ENCODE assay signal across 9 mouse cellular contexts in the genomic region with DNA sequence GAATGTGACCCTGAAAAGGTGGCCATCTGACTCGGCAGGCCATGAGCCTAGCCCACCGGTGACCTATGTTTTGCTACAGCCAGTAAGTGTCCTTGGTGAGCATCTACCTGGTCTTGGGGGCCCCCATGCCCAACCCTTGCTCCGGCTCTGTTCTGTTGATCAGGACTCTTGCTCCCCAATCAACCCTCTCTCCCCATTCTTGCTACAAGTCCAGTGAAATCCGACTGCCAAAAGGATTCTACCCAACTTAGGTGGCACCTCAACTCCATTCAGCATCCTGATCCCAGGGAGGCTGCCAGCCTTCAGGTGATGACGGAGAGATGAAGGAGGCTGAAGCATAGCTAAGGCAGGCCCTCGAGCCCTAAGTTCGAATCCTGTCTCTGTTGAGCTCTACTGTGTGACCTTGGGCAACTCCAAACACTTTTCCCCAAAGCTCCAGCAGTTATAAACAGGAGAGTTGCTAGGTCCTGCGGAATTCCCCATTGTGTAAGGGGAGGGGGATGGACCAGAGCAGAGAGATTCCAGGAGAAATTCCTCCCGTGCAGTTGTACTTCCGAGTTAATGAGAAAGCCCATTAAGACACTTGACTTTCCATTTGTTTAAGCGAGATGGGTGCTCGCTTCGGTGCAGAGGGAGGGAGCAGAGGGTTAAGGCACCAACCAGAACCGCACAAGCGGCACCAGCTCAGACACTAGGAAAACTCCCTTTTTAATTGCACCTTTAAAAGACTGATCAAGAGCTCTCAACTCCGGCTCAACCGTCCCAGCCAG. TPM values are rescaled to one million over a fixed set of nuclear protein-coding genes. Genes with fewer than 3 reads are reported as not detected.
DNase-seq lines count a peak whose midpoint lies in the region; ATAC-seq and TF ChIP-seq lines count a peak whose summit lies in the region.
"Had no signal": no experiment of that assay in that cellular context is flagged by ENCODE, and none has a peak within 500 bp of the region (broad histone marks: within the 10 kb centered on the region; RNA-seq: fewer than 3 reads in every experiment).

No protein-coding gene starts in this region.

- peak overlapping the region; percentile 91 for H3K4me2 ChIP-seq in heart, embryonic 16.5 days (ENCODE audit: low read depth, low read length)
- H3K4me2 ChIP-seq in forebrain, embryonic 11.5 days (ENCODE audit: low read depth, low read length, severe bottlenecking) = 0 out of 2 replicates have a peak overlapping the region, but pooled peaks have one; percentile 8
- H3K4me2 ChIP-seq in limb, embryonic 14.5 days (replicated peaks; ENCODE audit: low read depth, low read length, severe bottlenecking) = peak overlapping the region; percentile 96

- H3K9ac ChIP-seq in heart, embryonic 16.5 days (ENCODE audit: low read length) = peak overlapping the region; percentile 47
- H3K9ac ChIP-seq in forebrain, embryonic 11.5 days (ENCODE audit: low read length) = no peak overlapping the region
- no peak overlapping the region for H3K9ac ChIP-seq in limb, embryonic 14.5 days (ENCODE audit: low read depth, low read length, severe bottlenecking)

- 44% methylated on average over 17 of the region's 17 CpGs for WGBS in heart, embryonic 16.5 days
- WGBS in forebrain, embryonic 11.5 days = 42% methylated on average over 17 of the region's 17 CpGs
- WGBS in limb, embryonic 14.5 days = 37% methylated on average over 17 of the region's 17 CpGs

- intact Hi-C loops in heart, postnatal 14 days (cut with DNase I) = no loop called here

- no peak for TF ChIP-seq POLR2A in limb, embryonic 14.5 days (IDR thresholded peaks at IDR 0.05; ENCODE audit: borderline replicate concordance, extremely low read depth, insufficient read depth, insufficient read length)

- ATAC-seq in heart, embryonic 16.5 days (replicated peaks; ENCODE audit: extremely low read depth, insufficient read depth, low FRiP score) = no peak
- no peak for ATAC-seq in forebrain, embryonic 11.5 days (replicated peaks; ENCODE audit: low FRiP score)
- no peak for ATAC-seq in limb, embryonic 14.5 days (ENCODE audit: low FRiP score, low read depth)

- H3K27ac ChIP-seq in heart, embryonic 16.5 days (ENCODE audit: low read length) = 0 out of 2 replicates have a peak overlapping the region, but pooled peaks have one; percentile 14
- no peak overlapping the region for H3K27ac ChIP-seq in forebrain, embryonic 11.5 days (ENCODE audit: low read depth, low read length)
- H3K27ac ChIP-seq in limb, embryonic 14.5 days (replicated peaks; ENCODE audit: low read depth, low read length) = no peak overlapping the region

- H3K9me3 ChIP-seq in heart, embryonic 16.5 days (replicated peaks; ENCODE audit: control insufficient read depth, low read length) = no peaks in the 10 kb centered on the region
- H3K9me3 ChIP-seq in forebrain, embryonic 11.5 days (ENCODE audit: control insufficient read depth, low read length) = no peaks in the 10 kb centered on the region
- no peaks in the 10 kb centered on the region for H3K9me3 ChIP-seq in limb, embryonic 14.5 days (ENCODE audit: control insufficient read depth, low read length)

- H3K4me1 ChIP-seq in heart, embryonic 16.5 days (ENCODE audit: control insufficient read depth, insufficient read depth, low read length) = peaks cover 53% of the 10 kb centered on the region
- peaks cover 26% of the 10 kb centered on the region for H3K4me1 ChIP-seq in forebrain, embryonic 11.5 days (replicated peaks; ENCODE audit: control insufficient read depth, insufficient read depth, low read length)
- H3K4me1 ChIP-seq in limb, embryonic 14.5 days (ENCODE audit: control insufficient read depth, insufficient read depth, low read length) = peaks cover 58% of the 10 kb centered on the region

- H3K4me3 ChIP-seq in heart, embryonic 16.5 days (ENCODE audit: low read length) = peak overlapping the region; percentile 71
- H3K4me3 ChIP-seq in forebrain, embryonic 11.5 days (ENCODE audit: low read depth, low read length) = no peak overlapping the region
- H3K4me3 ChIP-seq in limb, embryonic 14.5 days (replicated peaks; ENCODE audit: low read length) = peak overlapping the region; percentile 76; the same call in 1 of the 2 replicates

- peaks cover 3% of the 10 kb centered on the region; the same call in 1 of the 2 replicates for H3K27me3 ChIP-seq in heart, embryonic 16.5 days (ENCODE audit: control insufficient read depth, insufficient read depth, low read length)
- peaks cover 35% of the 10 kb centered on the region for H3K27me3 ChIP-seq in forebrain, embryonic 11.5 days (ENCODE audit: control insufficient read depth, insufficient read depth, low read length)
- no peaks in the 10 kb centered on the region; the same call in 1 of the 2 replicates for H3K27me3 ChIP-seq in limb, embryonic 14.5 days (ENCODE audit: control insufficient read depth, insufficient read depth, low read length)

- DNase-seq in heart, postnatal 14 days = no peak
- peak; percentile 84 for DNase-seq in R1 (ENCODE audit: low read depth, low spot score)
- DNase-seq in forebrain, embryonic 11.5 days (ENCODE audit: low spot score) = no peak
- DNase-seq in limb, embryonic 14.5 days (ENCODE audit: low spot score) = no peak
- no peak for DNase-seq in ovary, postnatal 36 days (ENCODE audit: low spot score)
- no peak for DNase-seq in thymus, postnatal 25 days
- DNase-seq in testis, postnatal 14 days (ENCODE audit: low spot score) = no peak

- H3K36me3 ChIP-seq in heart, embryonic 16.5 days (ENCODE audit: control insufficient read depth, insufficient read depth) = no peaks in the 10 kb centered on the region
- H3K36me3 ChIP-seq in forebrain, embryonic 11.5 days (ENCODE audit: control insufficient read depth, insufficient read depth, low read length) = no peaks in the 10 kb centered on the region
- H3K36me3 ChIP-seq in limb, embryonic 14.5 days (ENCODE audit: control insufficient read depth, insufficient read depth, low read length) = no peaks in the 10 kb centered on the region

RNA-seq across cellular contexts. Expression of a gene that starts 3.3 kb away (rescaled TPM):
- polyA plus RNA-seq in heart, embryonic 16.5 days (2015; fragmentation: Nextera tagmentation; extraction: Ambion mirVana) = 10.0 and 12.5 TPM in 2 replicates
- total RNA-seq in heart, postnatal 14 days (2021) = 10 to 100 TPM; 24.0 to 25.1 TPM
- polyA plus RNA-seq in forebrain, embryonic 11.5 days (2014; fragmentation: Nextera tagmentation; extraction: Ambion mirVana) = 4.0 TPM in 2 replicates
- 21.8 and 29.6 TPM in 2 replicates for polyA plus RNA-seq in limb, embryonic 14.5 days (2012; rRNA removed)
- polyA plus RNA-seq in limb, embryonic 14.5 days (2014; fragmentation: Nextera tagmentation; extraction: Ambion mirVana) = 6.2 and 7.0 TPM in 2 replicates
- total RNA-seq: MEL had no signal

Comparison
In these comparisons a context has a peak if more than half of its experiments do, and no peak if none do; other contexts are left out.
1. H3K4me2 ChIP-seq: peak in every context shown above with its lines; median percentile 96 in limb, embryonic 14.5 days; 91 in heart, embryonic 16.5 days; 8 in forebrain, embryonic 11.5 days.